Mouse (Mus musculus) C2C12 (cell line): ENCODE measurements around the gene Herc1.

Source experiments
- CTCF ChIP-seq: IDR thresholded peaks from one replicate; pipeline ENCODE4 v1.5.1; 2011; ENCODE audit not compliant: control insufficient read depth, insufficient read depth, insufficient read length
- MAX ChIP-seq: IDR thresholded peaks from one replicate; pipeline ENCODE4 v1.6.1; 2011; ENCODE audit warnings: mild to moderate bottlenecking, control low read depth

GRCm38 (mm10) chr9:66374495-66375478, 24.5 kb downstream of the Herc1 start:
- no peak for TF ChIP-seq CTCF
- no peak for TF ChIP-seq MAX
